Mouse (Mus musculus) lung, postnatal 0 days (tissue): ENCODE results near the gene Tspan18. TPM values are rescaled to one million over a fixed set of nuclear protein-coding genes. Genes with fewer than 3 reads are reported as not detected.

Source experiments
- ATAC-seq: fragments of 200-750 bp; cut with Nextera tagmentation; 2 replicates; pipeline ENCODE4 v1.8.0; 2017; ENCODE audit warnings: moderate library complexity
- DNase-seq: peaks from one replicate; pipeline ENCODE4 v3.0.0-alpha.2; 2016; ENCODE audit warnings: low spot score
- H3K27ac ChIP-seq: fragments of 300-500 bp; sonication (generic); 2 replicates; pipeline ENCODE4 v1.5.1; 2014; ENCODE audit warnings: antibody characterized with exemption, mild to moderate bottlenecking, low read length, mixed read lengths
- H3K27me3 ChIP-seq: fragments of 300-500 bp; sonication (generic); replicated peaks from 2 replicates; pipeline ENCODE4 v1.6.1; 2014; ENCODE audit warnings: low read length, mixed read lengths; ENCODE audit not compliant: insufficient read depth
- H3K36me3 ChIP-seq: fragments of 300-500 bp; sonication (generic); 2 replicates; pipeline ENCODE4 v1.6.1; 2014; ENCODE audit warnings: low read length, mixed read lengths; ENCODE audit not compliant: insufficient read depth
- H3K4me1 ChIP-seq: fragments of 300-500 bp; sonication (generic); 2 replicates; pipeline ENCODE4 v1.6.1; 2014; ENCODE audit warnings: antibody characterized with exemption, low read depth, low read length, mixed read lengths; ENCODE audit not compliant: insufficient read depth
- H3K4me2 ChIP-seq: fragments of 300-500 bp; sonication (generic); replicated peaks from 2 replicates; pipeline ENCODE4 v1.6.1; 2014; ENCODE audit warnings: low read depth, mild to moderate bottlenecking, low read length, moderate library complexity, mixed read lengths
- H3K4me3 ChIP-seq: fragments of 300-500 bp; sonication (generic); 2 replicates; pipeline ENCODE4 v1.5.1; 2014; ENCODE audit warnings: low read depth, low read length
- H3K9ac ChIP-seq: fragments of 300-500 bp; sonication (generic); replicated peaks from 2 replicates; pipeline ENCODE4 v1.6.1; 2014; ENCODE audit warnings: low read depth, mild to moderate bottlenecking
- H3K9me3 ChIP-seq: fragments of 300-500 bp; sonication (generic); 2 replicates; pipeline ENCODE4 v1.6.1; 2016; ENCODE audit warnings: low read length, mixed read lengths
- CTCF ChIP-seq: IDR thresholded peaks from 2 replicates; pipeline ENCODE4 v1.5.1; 2016; ENCODE audit warnings: antibody characterized with exemption, mild to moderate bottlenecking
- EP300 ChIP-seq: IDR thresholded peaks from 2 replicates; pipeline ENCODE4 v1.6.1; 2016; ENCODE audit warnings: antibody characterized with exemption, mild to moderate bottlenecking, control low read depth
- WGBS: fragments of 180-500 bp; shearing (Covaris S2); extraction: QIAGEN DNeasy Blood & Tissue Kit; methylation state at CpG from one replicate; pipeline ENCODE4 v1.1.7; 2014; 5-methylcytosine and 5-hydroxymethylcytosine counted together
- polyA plus RNA-seq: library from polyadenylated mRNA; unstranded; fragments of >200 nt; fragmentation: Nextera tagmentation; extraction: Ambion mirVana; gene quantifications from 2 replicates; pipeline ENCODE4 v1.2.1, GENCODE M21; 2015

The Tspan18 gene
- polyA plus RNA-seq, 1 experiment from 2014 or later, result 36.4 TPM

- Histone ChIP-seq H3K4me2 (0 out of 2 replicates have a peak overlapping the region, but pooled peaks have one; percentile 12), H3K4me1 (peaks cover 16% of the 10 kb centered on the region), H3K36me3 (no peaks in the 10 kb centered on the region), H3K4me3 (no peak overlapping the region), H3K9me3 (no peaks in the 10 kb centered on the region), H3K27ac (no peak overlapping the region; the same call in 1 of the 2 replicates), H3K27me3 (no peaks in the 10 kb centered on the region), H3K9ac (no peak overlapping the region)
- 23% methylated on average over 9 of the region's 9 CpGs for WGBS
- DNase-seq, result no peak
- TF ChIP-seq EP300, result no peak
- no peak for TF ChIP-seq CTCF
- ATAC-seq, result no peak
Observed at GRCm38 (mm10) chr2:93190771-93191487, 143.4 kb downstream of the Tspan18 start.

DNA sequence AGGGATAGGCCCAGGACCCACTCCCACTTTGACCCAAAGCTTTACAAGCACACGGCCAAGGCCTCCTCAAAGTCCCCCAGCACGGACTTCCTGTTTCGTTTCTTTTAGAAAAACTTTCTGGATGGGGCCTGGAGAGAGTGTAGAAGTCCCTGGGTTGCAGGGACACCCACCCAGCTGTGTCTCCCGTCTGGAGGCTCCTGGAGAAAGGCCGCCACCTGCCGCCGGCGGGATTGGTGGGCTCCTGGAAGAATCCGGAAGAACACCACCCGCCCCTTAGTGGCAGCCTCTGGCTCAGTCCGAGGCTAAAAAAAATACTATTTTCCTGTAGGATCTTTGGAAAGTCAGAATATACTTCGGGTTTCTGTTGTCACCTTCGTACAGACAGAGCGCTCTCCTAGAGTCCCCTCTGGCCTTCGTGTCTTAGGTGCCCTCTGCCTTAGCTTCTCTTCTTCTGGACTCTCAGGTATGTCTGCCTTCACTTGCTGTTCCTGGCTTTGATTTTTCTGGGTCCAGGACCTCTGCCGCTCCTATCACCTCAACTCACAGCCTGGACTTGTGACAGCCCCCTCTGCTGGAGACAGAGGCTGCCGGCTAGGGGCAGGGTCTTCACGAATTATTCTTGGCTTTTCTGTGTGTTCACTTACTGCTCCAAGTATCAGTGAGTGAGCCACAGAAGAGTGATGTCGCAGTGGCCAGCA, 145.4 kb downstream of the Tspan18 start:
- peaks cover 16% of the 10 kb centered on the region for H3K4me1 ChIP-seq
- 8% methylated on average over 19 of the region's 19 CpGs for WGBS
- H3K9me3 ChIP-seq, result no peaks in the 10 kb centered on the region
- H3K4me3 ChIP-seq, result peak overlapping the region; percentile 79
- H3K9ac ChIP-seq, result peak overlapping the region; percentile 72; the same call in 1 of the 2 replicates
- DNase-seq (peak; percentile 48), ATAC-seq (no peak)
- peak overlapping the region; percentile 100 for H3K4me2 ChIP-seq
- H3K36me3 ChIP-seq, result no peaks in the 10 kb centered on the region
- no peaks in the 10 kb centered on the region for H3K27me3 ChIP-seq
- no peak for TF ChIP-seq EP300
- peak; percentile 59 for TF ChIP-seq CTCF
- peak overlapping the region; percentile 73; the same call in 1 of the 2 replicates for H3K27ac ChIP-seq

DNA sequence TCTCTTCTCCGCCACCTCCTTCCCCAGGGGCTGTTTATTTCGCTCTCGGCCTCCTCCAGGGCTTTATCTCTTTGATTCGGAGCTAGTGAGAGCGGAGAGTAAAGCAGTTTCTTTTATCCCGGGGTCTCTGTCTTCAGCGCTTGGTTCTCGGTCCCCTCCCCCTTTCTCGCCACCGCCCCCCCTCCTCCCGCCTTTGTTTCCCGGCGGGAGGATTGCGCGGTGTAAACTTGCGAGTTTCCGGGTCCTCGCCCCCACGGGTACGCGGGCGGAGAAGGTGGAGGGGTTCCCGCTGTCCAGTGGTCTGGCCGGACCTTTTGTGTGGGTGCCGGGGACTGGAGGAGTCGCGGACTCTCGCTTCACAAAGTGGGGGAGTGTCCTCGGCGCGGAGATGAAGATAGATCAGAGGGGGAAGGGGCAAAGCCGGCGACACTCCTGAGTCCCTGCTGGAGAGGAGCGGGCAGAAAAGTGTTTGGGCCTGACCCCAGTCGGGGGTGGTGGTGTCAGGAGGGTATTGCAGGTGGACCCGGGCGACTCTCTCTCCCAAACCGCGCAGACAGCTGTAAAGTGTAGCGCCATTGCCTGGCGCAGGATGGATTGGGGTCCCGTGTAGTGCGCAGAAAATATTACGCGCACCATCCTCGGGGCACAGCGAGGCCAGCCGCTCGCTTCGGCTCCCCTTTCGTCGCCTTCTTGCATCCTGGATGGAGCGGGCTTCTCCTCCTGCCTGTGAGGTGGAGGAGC, 146.1 kb downstream of the Tspan18 start:
- Histone ChIP-seq H3K36me3 (no peaks in the 10 kb centered on the region), H3K9ac (peak overlapping the region; percentile 72), H3K4me2 (peak overlapping the region; percentile 100), H3K4me3 (peak overlapping the region; percentile 79), H3K9me3 (no peaks in the 10 kb centered on the region), H3K27ac (peak overlapping the region; percentile 73), H3K27me3 (no peaks in the 10 kb centered on the region), H3K4me1 (peaks cover 16% of the 10 kb centered on the region; the same call in 1 of the 2 replicates)
- ATAC-seq (no peak), DNase-seq (peak; percentile 28)
- TF ChIP-seq CTCF (no peak), EP300 (no peak)
- WGBS, result 1% methylated on average over 52 of the region's 53 CpGs

DNA sequence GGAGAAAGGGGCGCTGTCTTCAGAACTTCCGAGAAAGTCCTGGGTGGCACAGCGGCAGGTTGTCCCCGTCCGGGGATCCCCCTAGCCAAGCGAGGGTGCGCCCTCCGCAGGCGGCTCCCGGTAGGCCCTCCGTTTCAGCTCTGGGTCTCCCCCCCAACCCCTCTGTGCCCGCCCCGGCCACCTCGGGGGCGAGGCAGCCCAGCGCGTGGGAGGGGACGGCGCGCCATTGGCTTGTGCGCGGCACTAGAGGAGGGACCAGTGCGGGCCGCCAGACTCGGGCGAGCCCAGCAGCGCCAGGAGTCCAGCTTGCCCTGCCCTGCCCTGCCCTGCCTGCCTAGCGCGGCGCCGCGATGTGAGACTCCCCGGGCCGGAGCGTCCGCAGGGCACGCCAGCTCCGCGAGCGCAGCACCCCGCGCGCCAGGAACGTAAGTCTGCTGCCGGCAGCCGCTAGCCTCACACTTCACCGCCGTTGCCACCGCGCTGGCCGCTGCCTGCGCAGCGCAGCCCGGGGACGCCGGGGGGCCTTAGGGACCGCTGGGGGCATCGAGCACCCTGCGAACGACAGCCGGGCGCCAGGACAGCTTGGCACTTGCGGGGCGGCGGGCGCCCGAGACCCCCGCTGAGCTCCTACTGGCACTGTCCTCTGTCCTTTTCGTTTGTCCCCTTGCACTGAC, 146.8 kb downstream of the Tspan18 start, which contains the start of gene Trp53i11:
Trp53i11 (plus strand) TSS at position 226 of the 674 bp plus-strand sequence.
- H3K4me1 ChIP-seq, result peaks cover 16% of the 10 kb centered on the region; the same call in 1 of the 2 replicates
- WGBS, result 2% methylated on average over 56 of the region's 69 CpGs
- TF ChIP-seq CTCF (peak; percentile 76), EP300 (no peak)
- ATAC-seq (peak; percentile 98), DNase-seq (peak; percentile 95)
- H3K9ac ChIP-seq, result peak within 1 kb of the TSS; percentile 72
- no peaks in the 10 kb centered on the region for H3K36me3 ChIP-seq
- no peaks in the 10 kb centered on the region for H3K9me3 ChIP-seq
- no peaks in the 10 kb centered on the region for H3K27me3 ChIP-seq
- H3K4me2 ChIP-seq, result peak within 1 kb of the TSS; percentile 100
- H3K4me3 ChIP-seq, result peak within 1 kb of the TSS; percentile 79
- peak within 1 kb of the TSS; percentile 73 for H3K27ac ChIP-seq

GRCm38 (mm10) chr2:93182859-93183258, 151.4 kb downstream of the Tspan18 start:
- no peak overlapping the region for H3K4me3 ChIP-seq
- H3K9ac ChIP-seq, result no peak overlapping the region
- no peak overlapping the region for H3K4me2 ChIP-seq
- TF ChIP-seq CTCF (no peak), EP300 (no peak)
- DNase-seq, result no peak
- no peaks in the 10 kb centered on the region for H3K9me3 ChIP-seq
- H3K27me3 ChIP-seq, result peaks cover 9% of the 10 kb centered on the region; the same call in 1 of the 2 replicates
- 55% methylated on average over 5 of the region's 11 CpGs for WGBS
- no peak for ATAC-seq
- H3K4me1 ChIP-seq, result 0 out of 2 replicates have a peak, but pooled peaks cover 4% of the 10 kb centered on the region
- H3K27ac ChIP-seq, result no peak overlapping the region
- no peaks in the 10 kb centered on the region for H3K36me3 ChIP-seq
